Mouse (Mus musculus): ENCODE measurements around the gene Tmcc1. TPM values are rescaled to one million over a fixed set of nuclear protein-coding genes. Genes with fewer than 3 reads are reported as not detected.
"Not testable (repeated sequence)": the region's sequence is repeated elsewhere in the genome, so short reads cannot be mapped to it uniquely, and the experiment has no call there.

Gene Tmcc1
- total RNA-seq, 2 experiments from 2014 or later = 25.8 to 26.8 TPM

GRCm38 (mm10) chr6:116154854-116155624 is 38.2 kb downstream of the Tmcc1 start:
- DNase-seq (ENCODE audit: low spot score in 2 of 2) = no peak

DNA sequence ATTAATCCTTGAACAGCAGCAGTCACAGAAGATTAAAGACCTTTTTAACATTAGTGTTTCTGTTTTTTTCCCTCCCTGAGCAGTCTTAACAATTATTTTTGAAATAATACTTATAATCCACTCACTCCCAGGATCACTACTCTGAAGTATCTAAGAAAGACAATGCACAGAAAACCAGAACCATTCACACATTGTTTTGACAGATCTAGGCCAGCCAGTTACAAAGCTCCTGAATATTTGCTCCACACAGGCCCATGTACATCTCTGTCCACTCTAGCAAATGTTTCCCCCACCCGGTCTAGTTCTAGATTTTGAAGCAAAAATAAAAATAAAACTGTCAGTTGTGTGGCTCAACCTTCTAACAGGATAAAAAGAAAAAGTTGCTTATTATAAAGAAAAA is 45.9 kb downstream of the Tmcc1 start:
- no peak for DNase-seq (ENCODE audit: low spot score in 2 of 2)

DNA sequence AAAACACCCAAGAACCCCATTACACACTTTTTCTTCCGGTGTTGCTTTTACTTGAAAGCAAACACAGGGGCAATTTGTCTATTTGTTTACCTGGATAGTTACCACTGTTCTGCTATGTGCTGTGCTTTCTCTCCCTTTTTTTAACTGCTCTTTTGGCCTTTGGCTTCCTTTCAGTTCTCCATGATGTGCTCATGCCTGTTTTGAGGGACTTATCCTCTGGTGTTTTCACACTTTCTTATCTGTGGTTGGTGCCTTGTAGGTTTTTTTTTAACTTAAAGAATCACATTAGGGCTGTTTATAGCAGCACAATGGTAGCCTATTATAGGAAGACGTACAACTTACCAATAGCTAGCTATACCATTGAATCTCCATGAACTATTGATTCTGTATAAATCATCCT is 51.6 kb downstream of the Tmcc1 start:
- DNase-seq (ENCODE audit: low spot score in 2 of 2) = no peak

DNA sequence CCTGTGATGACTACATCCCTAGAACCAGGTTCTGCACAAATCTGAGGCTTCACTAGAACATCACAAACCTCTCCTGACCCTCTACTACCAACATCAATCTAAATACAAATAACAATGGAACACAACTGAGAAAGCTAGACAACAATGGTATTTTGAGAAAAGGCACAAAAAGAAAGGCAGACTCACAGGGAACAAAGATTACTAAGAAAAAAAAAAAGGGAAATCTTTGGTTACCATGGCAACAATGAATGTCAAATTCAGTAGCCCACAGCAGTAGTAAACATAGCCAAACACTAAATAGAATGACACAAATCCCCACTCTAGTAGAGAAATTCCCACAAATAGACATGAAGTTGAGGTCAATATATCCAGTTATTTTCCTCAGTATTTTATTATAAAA is 52.5 kb downstream of the Tmcc1 start:
- DNase-seq (ENCODE audit: low spot score in 2 of 2) = no peak

GRCm38 (mm10) chr6:116139143-116139856 is 54.0 kb downstream of the Tmcc1 start:
- DNase-seq (ENCODE audit: low spot score in 2 of 2) = no peak

DNA sequence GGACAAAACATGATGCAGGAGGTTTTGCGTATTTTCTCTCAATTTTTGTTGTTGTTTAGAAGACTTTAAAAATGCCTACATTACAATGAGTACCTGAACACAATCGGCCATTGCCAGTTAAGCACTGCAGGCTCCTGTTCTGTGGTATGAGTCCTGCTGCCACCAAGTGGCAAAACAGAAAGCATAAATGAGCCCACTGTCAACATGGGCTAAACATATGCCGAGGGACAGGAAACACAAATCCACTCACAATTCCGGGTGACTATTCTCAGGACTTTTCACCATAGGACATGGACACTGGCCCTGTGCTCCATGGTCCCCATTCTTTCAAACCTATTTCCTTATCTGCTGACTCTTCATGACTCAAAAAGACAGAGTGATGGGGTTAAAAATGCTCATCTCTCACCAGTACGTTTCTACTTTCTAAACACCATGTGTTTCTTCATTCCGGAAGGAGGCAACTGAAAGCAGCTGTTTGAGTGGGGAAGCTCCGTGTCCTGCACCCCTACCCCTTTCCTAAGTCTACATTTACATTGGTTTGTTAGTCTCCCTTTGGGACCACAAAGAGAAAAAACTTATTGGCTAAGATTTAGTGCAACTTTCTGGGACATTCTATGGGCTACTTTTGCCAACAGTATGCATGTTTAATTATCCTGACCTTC is 57.2 kb downstream of the Tmcc1 start:
- peak in 1 of 2 experiments; percentile 6 for DNase-seq (ENCODE audit: low spot score in 2 of 2)

- no peak for DNase-seq (ENCODE audit: low spot score in 2 of 2)
Measured at GRCm38 (mm10) chr6:116133756-116134155, 59.5 kb downstream of the Tmcc1 start.

DNA sequence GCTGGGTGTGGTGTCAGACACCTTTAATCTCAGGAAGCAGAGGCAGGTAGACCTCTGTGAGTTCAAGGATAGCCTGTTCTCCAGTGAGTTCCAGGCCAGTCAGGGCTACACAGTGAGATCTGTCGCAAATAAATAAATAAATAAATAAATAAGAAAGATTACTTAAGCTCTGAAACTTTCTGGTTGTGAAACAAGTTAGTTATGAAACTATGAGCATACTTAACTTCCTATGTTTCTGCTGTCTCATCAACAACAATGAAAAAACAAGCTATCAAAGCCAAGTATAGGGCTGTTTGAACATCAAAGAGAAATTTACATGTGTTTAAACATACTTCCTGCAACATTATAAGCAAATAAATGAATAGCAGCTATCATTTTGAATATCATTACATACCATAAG is 61.5 kb downstream of the Tmcc1 start:
- no peak for DNase-seq (ENCODE audit: low spot score in 2 of 2)

DNA sequence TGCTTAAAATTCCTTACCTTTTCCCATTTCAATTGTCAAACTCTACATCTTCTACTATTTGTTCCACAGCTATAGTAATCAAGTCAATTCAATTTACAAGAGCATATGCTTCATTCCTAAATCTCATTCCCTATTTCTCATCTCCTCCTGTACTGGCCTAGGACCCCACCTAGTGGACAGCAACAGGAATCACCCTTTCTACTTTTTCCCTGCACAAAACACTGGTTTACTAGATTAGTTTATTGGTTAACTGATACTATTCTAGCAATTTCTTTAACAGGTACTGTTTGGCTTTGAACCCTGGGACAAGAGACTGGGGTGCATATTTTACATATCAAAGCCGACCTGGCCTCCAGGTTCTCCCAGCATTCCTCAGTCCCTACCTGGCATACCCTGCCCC is 64.6 kb downstream of the Tmcc1 start:
- DNase-seq (ENCODE audit: low spot score in 2 of 2) = no peak

DNA sequence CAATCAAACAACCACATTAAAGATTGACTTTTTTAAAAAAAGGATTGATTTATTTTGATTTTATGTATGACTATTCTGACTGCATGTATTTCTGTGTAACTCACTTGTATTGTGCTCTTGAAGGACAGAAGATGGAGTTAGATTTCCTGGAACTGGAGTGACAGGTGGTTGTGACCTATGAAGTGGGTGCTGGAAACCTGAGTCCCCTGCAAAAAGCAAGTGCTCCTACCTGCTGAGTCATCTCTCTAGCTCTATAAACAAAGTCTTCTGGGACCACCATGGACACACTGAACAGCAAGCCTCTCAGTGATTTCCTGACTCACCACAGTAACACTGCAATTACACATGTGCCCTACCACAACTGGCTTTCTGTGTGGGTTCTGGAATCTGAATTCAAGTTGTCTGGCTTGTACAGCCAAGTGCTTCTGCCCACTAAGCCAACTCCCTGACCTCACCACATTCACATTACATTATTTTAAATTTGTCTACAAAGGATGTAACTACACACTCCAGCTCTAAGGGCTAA is 65.3 kb downstream of the Tmcc1 start:
- DNase-seq (ENCODE audit: low spot score in 2 of 2) = no peak

GRCm38 (mm10) chr6:116126577-116126976 is 66.7 kb downstream of the Tmcc1 start:
- DNase-seq (ENCODE audit: low spot score in 2 of 2) = no peak

DNA sequence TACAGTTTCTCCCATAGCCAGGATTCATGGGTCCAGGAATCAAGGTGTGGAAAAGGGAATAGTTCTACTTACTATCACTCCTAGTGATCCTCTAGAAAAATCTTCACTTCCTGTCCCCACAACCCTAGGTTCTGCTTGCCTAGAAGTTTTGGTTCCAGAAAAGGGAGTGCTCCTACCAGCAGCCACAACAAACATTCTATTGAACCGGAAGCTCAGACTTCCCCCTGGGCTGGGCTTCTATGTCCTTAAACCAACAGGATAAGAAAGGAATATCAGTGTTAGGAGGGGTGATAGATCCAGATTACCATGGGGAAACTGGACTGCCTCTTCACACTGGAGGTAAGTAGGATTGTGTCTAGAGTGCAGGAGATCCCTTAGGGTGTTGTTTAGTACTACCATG is 70.4 kb downstream of the Tmcc1 start:
- DNase-seq (ENCODE audit: low spot score in 2 of 2) = no peak

DNA sequence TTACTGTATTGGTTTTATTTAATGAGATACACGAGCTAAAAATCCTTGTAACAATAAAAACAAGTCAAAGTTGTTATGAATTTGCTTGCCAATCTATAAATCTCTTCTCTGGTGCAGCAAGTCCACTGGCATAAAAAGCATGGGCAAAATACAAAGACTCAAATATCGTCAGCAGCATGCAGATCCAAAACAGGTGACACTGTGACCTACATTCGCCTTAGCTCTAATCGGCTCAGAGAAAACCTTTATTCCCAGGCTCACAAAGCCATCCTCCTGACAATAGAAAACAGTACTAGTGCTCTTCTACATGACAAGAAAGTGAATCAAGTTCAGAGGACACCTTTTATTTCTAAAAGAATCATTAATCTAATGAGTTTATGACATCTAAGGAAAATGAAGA is 73.6 kb downstream of the Tmcc1 start:
- no peak for DNase-seq (ENCODE audit: low spot score in 2 of 2)

- DNase-seq (ENCODE audit: low spot score in 2 of 2) = not testable (repeated sequence)
Measured at GRCm38 (mm10) chr6:116116634-116117033, 76.7 kb downstream of the Tmcc1 start.

DNA sequence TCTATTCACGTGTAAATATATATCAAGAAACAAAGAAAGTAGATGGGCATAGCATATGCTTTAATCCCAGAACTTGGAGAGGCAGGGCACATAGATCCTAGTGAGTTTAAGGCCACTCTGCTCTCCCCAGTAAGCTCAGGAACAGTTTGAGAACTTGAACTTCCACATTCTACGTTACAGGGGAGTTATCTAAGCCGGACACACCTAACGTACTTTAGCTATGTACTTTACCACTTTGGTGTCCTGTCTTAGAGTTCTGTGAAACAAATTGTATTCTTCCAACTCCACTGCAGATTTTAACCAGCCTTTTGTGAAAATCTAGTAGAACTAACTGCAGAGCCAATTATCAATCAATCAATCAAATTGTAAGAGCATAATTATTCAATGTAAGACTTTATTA is 82.7 kb downstream of the Tmcc1 start:
- DNase-seq (ENCODE audit: low spot score in 2 of 2) = no peak

GRCm38 (mm10) chr6:116107471-116108358 is 85.6 kb downstream of the Tmcc1 start:
- peak in 1 of 2 experiments; percentile 6 for DNase-seq (ENCODE audit: low spot score in 2 of 2)

DNA sequence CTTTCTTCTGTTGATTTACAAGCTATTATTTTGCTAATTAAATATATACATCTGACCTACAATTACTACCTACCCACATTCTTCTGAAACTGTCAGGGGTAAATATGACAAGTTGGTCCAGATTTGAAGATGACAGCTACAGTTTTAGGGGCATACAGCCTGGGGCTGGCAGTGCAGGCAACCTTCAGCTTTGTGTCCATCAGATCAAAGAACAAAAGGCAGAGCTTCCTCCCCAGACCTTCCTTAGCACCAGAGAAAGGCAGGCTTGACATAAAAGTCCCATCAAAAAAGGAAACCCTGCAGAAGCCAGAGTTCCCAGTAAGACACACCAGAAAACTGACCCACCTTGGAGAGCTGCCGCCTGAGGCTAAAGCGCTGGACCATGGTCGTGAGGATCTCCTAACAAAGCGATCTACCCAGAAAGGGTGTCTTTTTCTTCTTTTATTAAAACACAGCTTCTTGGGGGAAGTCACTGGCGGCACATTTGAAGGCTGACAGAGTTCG is 86.3 kb downstream of the Tmcc1 start:
- DNase-seq (ENCODE audit: low spot score in 2 of 2) = no peak

DNA sequence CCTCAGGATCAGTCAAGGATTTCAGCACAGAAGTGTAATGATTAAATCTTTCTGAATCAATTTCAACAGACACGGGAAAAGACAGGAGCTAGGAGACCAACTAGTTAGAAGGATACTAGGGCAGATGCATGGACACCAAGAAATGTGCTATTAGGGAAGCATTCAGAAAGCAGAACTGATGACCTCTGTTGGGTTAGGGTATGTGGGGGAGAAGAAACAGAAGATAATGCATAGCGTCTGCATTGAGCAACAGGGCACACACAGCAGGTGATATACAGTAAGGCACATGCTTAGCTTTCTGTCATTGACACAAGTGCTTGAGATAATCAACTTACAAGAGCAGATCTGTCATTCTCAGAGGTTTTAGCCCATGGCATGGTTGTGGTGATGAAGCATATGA is 95.7 kb downstream of the Tmcc1 start:
- DNase-seq (ENCODE audit: low spot score in 2 of 2) = no peak

DNA sequence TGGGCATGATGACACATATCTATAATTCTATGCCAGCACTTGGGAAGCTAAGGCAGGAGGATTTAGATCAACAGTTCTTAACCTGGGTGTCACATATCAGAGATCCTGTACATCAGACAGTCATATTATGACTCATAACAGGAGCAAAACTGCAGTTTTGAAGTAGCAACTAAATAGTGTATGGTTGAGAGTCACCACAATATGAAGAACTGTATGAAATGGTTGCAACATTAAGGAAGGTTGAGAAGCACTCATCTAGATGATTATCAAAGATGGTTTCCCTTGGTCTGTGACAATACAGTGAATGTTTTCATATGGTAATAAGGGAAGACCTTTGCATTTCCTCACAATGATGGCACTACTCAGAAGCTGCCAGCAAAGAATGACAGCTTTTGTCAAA is 103.9 kb downstream of the Tmcc1 start:
- no peak for DNase-seq (ENCODE audit: low spot score in 2 of 2)

- no peak for DNase-seq (ENCODE audit: low spot score in 2 of 2)
Measured at GRCm38 (mm10) chr6:116086036-116086435, 107.2 kb downstream of the Tmcc1 start.

DNA sequence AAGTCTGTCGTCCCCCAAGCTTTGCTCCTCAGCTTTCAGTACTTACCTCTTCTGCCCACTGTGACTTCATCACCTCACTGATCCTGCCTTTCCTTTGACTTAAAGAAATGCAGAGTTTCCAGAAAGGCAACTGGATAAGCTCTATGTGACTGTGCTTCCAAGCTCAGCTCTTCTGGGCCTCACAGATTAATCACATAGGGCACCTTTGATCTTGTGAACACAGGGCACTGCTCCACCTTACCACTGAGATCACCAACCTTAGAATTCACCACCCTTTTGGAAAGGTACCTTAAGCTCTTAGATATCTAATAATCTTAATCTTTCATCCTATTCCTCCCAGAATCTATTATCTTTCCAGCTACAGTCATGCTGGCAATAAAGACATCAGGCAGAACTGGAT is 111.0 kb downstream of the Tmcc1 start:
- no peak for DNase-seq (ENCODE audit: low spot score in 2 of 2)
